Mouse (Mus musculus): ENCODE measurements around the gene Tom1l2.

GRCm38 (mm10) chr11:60351925-60352371, 757 bp downstream of the Tom1l2 start:
- no peak for TF ChIP-seq CTCF (conservative IDR thresholded peaks at IDR 0.05; ENCODE audit: insufficient read depth, insufficient read length, low read depth, low read length)
- TF ChIP-seq POLR2A (IDR thresholded peaks at IDR 0.05; ENCODE audit: low read depth, low read length) = no peak
